Mouse (Mus musculus): ENCODE results near the gene Fbxo27. TPM values are rescaled to one million over a fixed set of nuclear protein-coding genes. Genes with fewer than 3 reads are reported as not detected.
"Not testable (repeated sequence)": the region's sequence is repeated elsewhere in the genome, so short reads cannot be mapped to it uniquely, and the experiment has no call there.

The Fbxo27 gene
- total and polyA plus RNA-seq, 3 experiments = 0.23 to 1.2 TPM; not detected in 1

DNA sequence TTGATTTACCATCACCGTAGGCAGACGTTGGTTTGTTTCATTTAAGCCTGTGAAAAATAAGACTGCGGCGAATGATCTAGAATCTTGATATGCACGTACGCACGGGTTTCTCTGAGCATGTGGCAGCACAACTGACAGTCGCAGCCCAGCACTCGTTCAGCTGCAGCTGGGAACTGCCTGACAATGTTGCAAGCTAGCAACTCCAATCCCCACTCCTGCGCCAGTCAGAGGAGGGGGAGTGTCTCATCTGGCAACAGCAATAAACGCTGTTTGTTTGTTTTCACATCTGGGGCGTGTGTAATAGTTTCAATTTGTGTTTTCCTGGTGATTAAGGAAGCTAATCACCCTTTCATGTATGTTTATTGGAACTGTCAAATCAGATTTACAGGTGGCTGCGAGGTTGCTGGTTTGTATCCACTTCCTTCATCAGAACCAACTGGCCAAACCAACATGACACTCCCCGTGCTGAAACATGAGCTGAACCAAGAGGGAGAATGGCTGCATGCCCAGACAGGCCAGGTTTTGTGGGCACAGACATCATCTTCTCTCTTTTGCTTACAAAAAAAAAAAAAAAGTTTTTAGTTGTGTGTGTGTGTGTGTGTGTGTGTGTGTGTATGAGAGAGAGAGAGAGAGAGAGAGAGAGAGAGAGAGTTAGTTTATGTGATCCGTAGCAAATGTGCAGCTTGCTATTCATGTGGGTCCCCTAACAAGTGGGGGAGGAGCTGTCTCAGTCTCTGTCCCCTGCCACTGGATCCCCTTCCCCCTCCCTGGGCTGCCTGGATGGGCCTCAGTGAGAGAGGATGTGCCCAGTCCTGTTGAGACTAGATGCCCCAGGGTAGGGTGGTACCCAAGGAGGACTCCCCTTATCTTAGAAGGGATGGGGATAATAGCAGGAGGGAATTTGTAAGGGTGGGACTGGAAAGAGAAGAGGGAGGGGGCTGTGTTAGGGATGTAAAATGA, 26.7 kb upstream of the Fbxo27 start:
- WGBS = 26% methylated on average over 15 of the region's 15 CpGs
- Histone ChIP-seq H3K27ac (no peak overlapping the region), H3K27me3 (ENCODE audit: control insufficient read depth, insufficient read depth, low read length) (no peaks in the 10 kb centered on the region), H3K79me2 (replicated peaks; ENCODE audit: control insufficient read depth, insufficient read depth, low read length) (no peaks in the 10 kb centered on the region), H3K9ac (ENCODE audit: low read depth, low read length) (no peak overlapping the region), H3K4me3 (no peak overlapping the region), H3K36me3 (ENCODE audit: control insufficient read depth, insufficient read depth, low read length) (no peaks in the 10 kb centered on the region), H3K4me1 (ENCODE audit: control insufficient read depth, insufficient read depth, low read length) (no peaks in the 10 kb centered on the region)
- intact Hi-C loops (cut with DNase I) = no loop called here
- no peak for TF ChIP-seq CTCF (IDR thresholded peaks at IDR 0.05)
- DNase-seq = peak in 1 of 2 experiments; percentile 4

DNA sequence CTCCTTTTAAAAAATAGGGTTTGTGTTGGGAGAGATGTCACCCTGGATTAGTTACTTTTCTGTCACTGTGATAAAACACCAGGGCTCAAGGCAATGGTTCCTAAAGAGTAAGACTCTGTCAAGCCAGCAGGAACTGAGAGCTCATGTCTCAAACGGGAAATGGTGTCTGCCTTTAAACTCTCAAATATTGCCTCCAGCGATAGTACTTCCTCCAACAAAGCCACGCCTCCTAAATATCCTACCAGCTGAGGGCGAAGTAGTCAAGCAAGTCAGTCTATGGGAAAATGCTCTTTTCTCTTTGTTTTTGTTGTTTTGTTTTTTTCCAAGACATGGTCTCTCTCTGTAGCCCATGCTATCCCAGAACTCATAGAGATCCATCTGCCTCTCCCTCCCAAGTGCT, 21.5 kb upstream of the Fbxo27 start:
- Histone ChIP-seq H3K4me3 (no peak overlapping the region), H3K4me1 (ENCODE audit: control insufficient read depth, insufficient read depth, low read length) (no peaks in the 10 kb centered on the region)
- 38% methylated on average over 4 of the region's 4 CpGs for WGBS

DNA sequence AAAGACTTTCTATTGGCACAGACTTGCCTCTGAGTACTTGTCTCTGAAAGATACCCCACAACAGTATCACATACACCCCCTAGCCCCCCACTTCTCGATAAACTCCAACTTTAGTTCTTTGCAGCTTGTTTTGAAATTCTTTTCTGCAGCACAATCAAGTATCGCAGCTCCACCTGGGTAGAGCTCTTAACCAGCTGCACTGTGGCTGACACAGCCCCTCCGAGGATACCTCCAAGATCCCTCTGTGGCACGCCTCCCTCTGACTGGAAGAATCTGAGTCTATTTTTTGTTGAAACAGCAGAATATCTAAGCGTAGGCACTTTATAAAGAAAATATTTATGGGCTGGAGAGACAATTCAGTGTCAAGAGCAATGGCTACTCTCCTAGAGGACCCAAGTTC, 20.4 kb upstream of the Fbxo27 start:
- H3K9ac ChIP-seq (ENCODE audit: low read depth, low read length) = no peak overlapping the region
- WGBS = 87% methylated on average over 5 of the region's 5 CpGs
- intact Hi-C loops (cut with DNase I) = no loop called here
- H3K4me3 ChIP-seq = no peak overlapping the region
- H3K36me3 ChIP-seq (ENCODE audit: control insufficient read depth, insufficient read depth, low read length) = no peaks in the 10 kb centered on the region
- no peak for DNase-seq
- H3K27ac ChIP-seq = no peak overlapping the region
- no peaks in the 10 kb centered on the region for H3K79me2 ChIP-seq (replicated peaks; ENCODE audit: control insufficient read depth, insufficient read depth, low read length)
- H3K27me3 ChIP-seq (ENCODE audit: control insufficient read depth, insufficient read depth, low read length) = 0 out of 2 replicates have a peak, but pooled peaks cover 3% of the 10 kb centered on the region
- no peaks in the 10 kb centered on the region for H3K4me1 ChIP-seq (ENCODE audit: control insufficient read depth, insufficient read depth, low read length)
- TF ChIP-seq POLR2A (IDR thresholded peaks at IDR 0.05; ENCODE audit: insufficient read depth, low read depth, low read length) = no peak
- TF ChIP-seq CTCF (IDR thresholded peaks at IDR 0.05) = no peak
- TF ChIP-seq EP300 (IDR thresholded peaks at IDR 0.05; ENCODE audit: insufficient read depth, low read depth, low read length) = no peak

More for the DNA sequence above, 21.5 kb upstream of the Fbxo27 start:
- intact Hi-C loops (cut with DNase I) = no loop called here
- Histone ChIP-seq H3K27ac (no peak overlapping the region), H3K27me3 (ENCODE audit: control insufficient read depth, insufficient read depth, low read length) (no peaks in the 10 kb centered on the region), H3K9ac (ENCODE audit: low read depth, low read length) (no peak overlapping the region), H3K79me2 (replicated peaks; ENCODE audit: control insufficient read depth, insufficient read depth, low read length) (no peaks in the 10 kb centered on the region), H3K36me3 (ENCODE audit: control insufficient read depth, insufficient read depth, low read length) (no peaks in the 10 kb centered on the region)
- no peak for TF ChIP-seq POLR2A (IDR thresholded peaks at IDR 0.05; ENCODE audit: insufficient read depth, low read depth, low read length)
- no peak for TF ChIP-seq CTCF (IDR thresholded peaks at IDR 0.05)
- TF ChIP-seq EP300 (IDR thresholded peaks at IDR 0.05; ENCODE audit: insufficient read depth, low read depth, low read length) = no peak
- DNase-seq = no peak

DNA sequence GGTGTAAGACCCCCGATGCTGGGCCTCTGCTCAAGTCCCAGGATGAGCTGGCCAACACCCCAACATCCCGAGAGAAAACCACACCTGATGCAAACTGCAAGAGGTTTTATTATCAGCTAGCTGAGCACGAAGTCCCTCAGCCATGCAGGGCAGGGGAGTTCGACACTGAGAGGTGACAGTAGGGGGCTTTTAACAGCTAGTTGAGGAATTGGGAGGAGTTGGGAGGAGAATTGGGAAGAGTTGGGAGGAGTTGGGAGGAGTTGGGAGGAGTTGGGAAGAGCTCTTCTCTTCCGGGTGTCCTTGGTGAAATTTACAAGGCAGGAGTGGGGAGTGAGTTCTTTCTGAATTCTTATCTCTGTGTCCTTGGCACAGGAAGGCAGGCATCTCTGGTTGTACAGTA, 19.9 kb upstream of the Fbxo27 start:
- H3K27me3 ChIP-seq (ENCODE audit: control insufficient read depth, insufficient read depth, low read length); H3K27ac ChIP-seq; DNase-seq; H3K9ac ChIP-seq (ENCODE audit: low read depth, low read length); H3K79me2 ChIP-seq (replicated peaks; ENCODE audit: control insufficient read depth, insufficient read depth, low read length); H3K4me1 ChIP-seq (ENCODE audit: control insufficient read depth, insufficient read depth, low read length); H3K4me3 ChIP-seq; H3K36me3 ChIP-seq (ENCODE audit: control insufficient read depth, insufficient read depth, low read length); intact Hi-C loops (cut with DNase I): not testable (repeated sequence)
- WGBS = 52% methylated on average over 5 of the region's 5 CpGs

DNA sequence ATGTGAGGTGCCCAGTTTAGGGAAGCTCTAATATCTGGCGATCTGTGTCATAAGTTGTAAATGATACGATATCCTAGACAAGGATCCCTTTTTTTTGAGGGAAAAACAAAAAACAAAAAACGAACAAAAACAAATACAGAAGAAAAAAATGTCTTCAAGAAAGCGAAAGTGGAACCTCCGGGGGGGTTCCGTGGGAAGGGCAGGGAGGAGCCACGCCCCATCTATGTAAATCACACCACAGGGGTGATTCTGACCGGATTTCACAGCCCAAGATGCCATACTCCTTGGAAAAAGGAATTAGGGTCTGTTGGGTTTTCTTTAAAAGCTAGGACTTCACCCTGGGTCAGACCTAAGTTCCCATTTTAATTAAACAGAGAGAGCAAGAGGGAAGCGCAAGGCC, 17.7 kb upstream of the Fbxo27 start:
- Histone ChIP-seq H3K4me3 (no peak overlapping the region), H3K27ac (no peak overlapping the region)
- intact Hi-C loops (cut with DNase I) = no loop called here

DNA sequence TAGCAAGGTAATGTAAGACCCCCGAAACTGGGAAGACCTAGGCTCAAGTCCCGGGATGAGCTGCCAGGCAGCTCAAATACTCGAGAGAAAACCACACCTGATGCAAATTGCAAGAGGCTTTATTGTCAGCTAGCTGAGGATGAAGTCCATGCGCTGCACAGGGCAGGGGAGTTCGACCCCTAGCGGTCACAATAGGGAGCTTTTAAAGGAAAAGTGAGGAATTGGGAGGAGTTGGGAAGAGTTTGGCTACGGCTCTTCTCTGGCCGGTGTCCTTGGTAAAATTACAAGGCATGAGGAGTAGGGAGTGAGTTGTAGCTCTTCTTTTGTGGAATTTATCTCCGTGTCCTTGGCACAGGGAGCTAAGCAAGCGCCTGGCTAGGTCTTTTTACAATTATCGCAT, 16.9 kb upstream of the Fbxo27 start:
- TF ChIP-seq CTCF (IDR thresholded peaks at IDR 0.05) (peak; percentile 53), POLR2A (IDR thresholded peaks at IDR 0.05; ENCODE audit: insufficient read depth, low read depth, low read length) (no peak), EP300 (IDR thresholded peaks at IDR 0.05; ENCODE audit: insufficient read depth, low read depth, low read length) (no peak)
- no peaks in the 10 kb centered on the region for H3K4me1 ChIP-seq (ENCODE audit: control insufficient read depth, insufficient read depth, low read length)
- H3K9ac ChIP-seq (ENCODE audit: low read depth, low read length) = no peak overlapping the region
- 0 out of 2 replicates have a peak, but pooled peaks cover 3% of the 10 kb centered on the region for H3K27me3 ChIP-seq (ENCODE audit: control insufficient read depth, insufficient read depth, low read length)
- DNase-seq = peak in 1 of 2 experiments; percentile 13
- intact Hi-C loops (cut with DNase I) = no loop called here
- H3K79me2 ChIP-seq (replicated peaks; ENCODE audit: control insufficient read depth, insufficient read depth, low read length) = no peaks in the 10 kb centered on the region
- no peak overlapping the region for H3K27ac ChIP-seq
- H3K36me3 ChIP-seq (ENCODE audit: control insufficient read depth, insufficient read depth, low read length) = no peaks in the 10 kb centered on the region
- WGBS = 38% methylated on average over 11 of the region's 11 CpGs
- H3K4me3 ChIP-seq = no peak overlapping the region

More for the DNA sequence above, 17.7 kb upstream of the Fbxo27 start:
- Histone ChIP-seq H3K9ac (ENCODE audit: low read depth, low read length) (no peak overlapping the region), H3K36me3 (ENCODE audit: control insufficient read depth, insufficient read depth, low read length) (no peaks in the 10 kb centered on the region), H3K79me2 (replicated peaks; ENCODE audit: control insufficient read depth, insufficient read depth, low read length) (no peaks in the 10 kb centered on the region), H3K27me3 (ENCODE audit: control insufficient read depth, insufficient read depth, low read length) (0 out of 2 replicates have a peak, but pooled peaks cover 3% of the 10 kb centered on the region), H3K4me1 (ENCODE audit: control insufficient read depth, insufficient read depth, low read length) (no peaks in the 10 kb centered on the region)
- TF ChIP-seq EP300 (IDR thresholded peaks at IDR 0.05; ENCODE audit: insufficient read depth, low read depth, low read length) (no peak), POLR2A (IDR thresholded peaks at IDR 0.05; ENCODE audit: insufficient read depth, low read depth, low read length) (no peak), CTCF (IDR thresholded peaks at IDR 0.05) (no peak)
- DNase-seq = no peak
- WGBS = 63% methylated on average over 9 of the region's 9 CpGs

All from heart, adult 2 months (tissue).